Mouse (Mus musculus) cortical plate, adult 2 months (tissue): ENCODE measurements around the gene Olfr324. TPM values are rescaled to one million over a fixed set of nuclear protein-coding genes. Genes with fewer than 3 reads are reported as not detected.

Source experiments
- H3K27ac ChIP-seq: fragments of 200-500 bp; 2 replicates; pipeline ENCODE4 v1.5.1; 2012; ENCODE audit warnings: low read length, control low read depth, inconsistent platforms; ENCODE audit not compliant: insufficient read depth
- H3K4me1 ChIP-seq: fragments of 200-500 bp; 2 replicates; pipeline ENCODE4 v1.6.1; 2011; ENCODE audit warnings: low read length; ENCODE audit not compliant: control insufficient read depth, insufficient read depth
- H3K4me3 ChIP-seq: fragments of 200-500 bp; 2 replicates; pipeline ENCODE4 v1.5.1; 2011; ENCODE audit warnings: mild to moderate bottlenecking, low read length, control low read depth; ENCODE audit not compliant: insufficient read depth
- CTCF ChIP-seq: fragments of 200-500 bp; IDR thresholded peaks from 2 replicates; pipeline ENCODE4 v1.5.1; 2011; ENCODE audit warnings: mild to moderate bottlenecking, control low read depth, low read length; ENCODE audit not compliant: insufficient read depth; ENCODE audit errors: extremely low read depth
- POLR2A ChIP-seq: fragments of 200-500 bp; IDR thresholded peaks from 2 replicates; pipeline ENCODE4 v1.6.1; 2011; ENCODE audit warnings: mild to moderate bottlenecking, low read length, control low read depth; ENCODE audit not compliant: insufficient read depth; ENCODE audit errors: extremely low read depth
- polyA plus RNA-seq: library from polyadenylated mRNA; depleted of rRNA; stranded (reverse); fragments of >200 nt; gene quantifications from 2 replicates; pipeline ENCODE4 v1.2.3, GENCODE M21; 2012

The Olfr324 gene
- polyA plus RNA-seq, 1 experiment = not detected

DNA sequence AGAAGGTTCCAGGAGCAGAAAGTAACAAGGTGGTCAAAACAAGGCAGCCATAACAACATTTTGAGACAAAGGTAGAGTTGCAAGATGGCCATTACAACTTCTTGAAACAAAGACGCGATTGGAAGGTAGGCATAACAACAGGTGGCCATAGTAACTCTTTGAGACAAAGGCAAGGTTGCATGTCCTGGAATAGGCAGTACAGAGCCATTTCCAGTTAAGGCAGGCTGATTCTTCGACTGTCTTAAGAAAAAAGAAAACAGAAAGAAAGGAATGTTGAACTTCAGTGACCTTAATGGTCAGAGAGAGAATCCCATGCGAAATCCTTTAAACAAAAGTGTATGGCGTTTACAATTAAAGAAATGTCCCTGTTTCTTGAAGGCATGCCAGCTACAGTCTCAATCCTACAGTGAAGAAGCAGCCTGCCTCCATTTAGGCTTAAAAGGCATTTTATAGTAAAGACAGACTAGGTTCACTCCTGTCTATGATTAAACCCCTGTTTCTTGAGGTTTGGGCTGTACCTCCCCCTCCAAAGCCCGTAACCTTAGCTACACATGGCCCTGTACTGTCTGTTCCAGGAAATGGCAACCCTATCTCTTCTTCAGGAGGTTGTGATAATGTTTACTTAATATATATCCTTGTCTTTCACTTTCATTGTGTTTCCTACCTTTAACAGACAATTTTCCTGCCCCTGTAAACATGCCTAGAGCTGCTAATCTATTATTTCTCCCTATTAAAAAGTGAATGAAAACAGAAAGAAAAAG, 8.1 kb downstream of the Olfr324 start:
- no peak overlapping the region for H3K27ac ChIP-seq
- H3K4me3 ChIP-seq = no peak overlapping the region
- H3K4me1 ChIP-seq = no peaks in the 10 kb centered on the region
- TF ChIP-seq CTCF (no peak), POLR2A (no peak)

DNA sequence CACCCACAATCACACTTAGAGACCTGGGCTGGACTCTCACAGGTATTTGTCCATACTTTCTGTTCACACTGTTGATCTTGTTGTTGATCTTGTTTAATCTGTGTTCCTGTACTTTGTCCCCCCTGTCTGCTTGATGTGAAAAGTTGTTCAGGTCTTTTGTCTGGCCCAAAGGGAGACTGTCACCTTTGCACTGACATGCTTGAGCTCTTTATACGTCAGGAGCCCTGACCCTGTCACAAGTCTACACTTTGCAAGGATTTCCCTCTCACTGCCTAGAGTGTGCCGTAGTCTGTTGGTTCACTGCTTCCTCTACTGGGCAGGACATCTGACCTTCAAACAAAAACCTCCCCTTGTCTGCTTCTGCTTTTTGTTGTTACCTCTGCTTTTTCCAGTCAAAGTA, 9.8 kb downstream of the Olfr324 start:
- H3K4me1 ChIP-seq = no peaks in the 10 kb centered on the region
- TF ChIP-seq POLR2A = no peak
- no peak for TF ChIP-seq CTCF
- no peak overlapping the region for H3K27ac ChIP-seq
- no peak overlapping the region for H3K4me3 ChIP-seq

GRCm38 (mm10) chr11:58605228-58605627, 10.3 kb downstream of the Olfr324 start:
- TF ChIP-seq POLR2A = no peak
- no peak for TF ChIP-seq CTCF
- H3K4me1 ChIP-seq = no peaks in the 10 kb centered on the region
- H3K4me3 ChIP-seq = no peak overlapping the region
- H3K27ac ChIP-seq = no peak overlapping the region

DNA sequence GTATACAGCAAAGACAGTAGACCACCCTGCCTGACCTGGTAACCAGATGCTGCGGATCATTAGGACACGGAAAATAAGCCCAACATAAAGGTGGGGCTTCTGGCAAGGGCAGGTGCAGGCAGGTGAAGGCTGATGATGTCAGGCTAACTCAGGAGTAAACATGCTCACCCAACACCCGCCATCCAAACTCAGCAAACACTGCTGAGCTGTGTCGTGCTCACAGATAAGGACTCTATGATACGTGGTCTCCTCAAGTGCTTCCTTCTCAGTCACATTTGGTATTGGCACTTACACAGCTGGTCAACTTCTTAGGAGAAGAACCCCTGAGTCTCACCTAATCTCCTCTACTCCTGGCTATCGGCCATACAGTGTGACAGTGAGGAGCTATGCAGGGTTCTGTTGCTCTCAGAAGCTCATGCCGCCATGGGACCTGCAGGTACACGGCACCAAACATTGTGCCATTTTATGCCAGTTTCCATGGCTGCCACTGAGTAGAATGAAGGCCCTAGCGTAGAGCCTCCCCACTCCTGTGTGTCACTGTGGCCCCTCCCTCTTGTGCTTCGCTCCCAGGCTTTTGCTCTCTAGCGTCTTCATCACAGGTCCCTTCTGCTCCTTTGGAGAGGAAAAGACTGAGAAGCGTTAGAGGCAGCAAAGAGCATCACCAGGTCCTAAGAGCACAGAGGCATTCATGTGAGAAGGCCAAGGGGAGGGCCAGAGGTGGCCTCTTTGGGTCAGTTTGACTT, 11.4 kb downstream of the Olfr324 start:
- Histone ChIP-seq H3K4me3 (no peak overlapping the region), H3K4me1 (no peaks in the 10 kb centered on the region), H3K27ac (no peak overlapping the region)
- TF ChIP-seq CTCF (no peak), POLR2A (no peak)

- TF ChIP-seq CTCF (no peak), POLR2A (no peak)
- no peaks in the 10 kb centered on the region for H3K4me1 ChIP-seq
- no peak overlapping the region for H3K4me3 ChIP-seq
- no peak overlapping the region for H3K27ac ChIP-seq
Observed at GRCm38 (mm10) chr11:58607030-58607429, 12.1 kb downstream of the Olfr324 start.

- Histone ChIP-seq H3K4me3 (no peak overlapping the region), H3K4me1 (no peaks in the 10 kb centered on the region), H3K27ac (no peak overlapping the region)
- TF ChIP-seq CTCF (no peak), POLR2A (no peak)
Observed at GRCm38 (mm10) chr11:58613359-58613758, 18.4 kb downstream of the Olfr324 start.

DNA sequence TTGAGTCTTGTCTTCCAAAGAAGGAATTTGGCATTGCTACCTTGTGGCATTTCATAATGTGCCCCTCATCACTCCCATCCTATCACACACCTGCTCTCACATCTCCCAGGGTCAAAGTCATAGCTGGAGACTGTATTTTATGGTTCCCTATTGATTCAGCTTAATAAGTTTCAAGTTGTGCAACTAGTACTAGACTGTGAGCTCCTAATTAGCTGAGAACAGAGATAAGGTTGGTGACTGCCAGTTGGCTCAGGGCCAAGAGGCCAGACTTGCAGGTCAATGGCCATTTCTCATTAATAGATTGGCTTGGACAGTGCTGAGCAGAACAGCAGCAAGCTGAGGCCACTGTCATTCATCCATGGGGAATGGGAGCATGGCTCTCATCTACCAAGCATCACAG, 19.6 kb downstream of the Olfr324 start:
- Histone ChIP-seq H3K27ac (no peak overlapping the region), H3K4me1 (no peaks in the 10 kb centered on the region), H3K4me3 (no peak overlapping the region)
- TF ChIP-seq CTCF (no peak), POLR2A (no peak)

DNA sequence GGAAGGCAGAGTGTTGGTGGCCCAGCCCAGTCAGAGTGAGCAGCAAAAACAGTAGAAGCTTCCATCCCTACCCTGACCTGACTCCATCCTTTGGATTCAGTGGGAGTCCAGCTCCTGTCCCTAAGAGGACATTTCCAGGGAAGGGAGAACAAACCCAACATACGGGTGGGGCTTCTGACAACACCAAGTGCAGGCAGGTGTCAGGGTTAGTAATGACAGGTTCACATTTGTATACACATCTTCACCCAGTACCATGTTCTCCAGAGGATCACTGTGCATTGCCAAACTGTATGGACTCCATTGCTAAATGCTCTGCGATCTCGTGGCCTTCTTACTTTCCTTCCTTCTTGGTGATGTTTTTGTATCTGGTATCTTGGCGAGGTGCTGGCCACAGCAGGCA, 21.1 kb downstream of the Olfr324 start, which contains the start of gene 2210407C18Rik:
TSS of gene 2210407C18Rik (minus strand) at position 101 of the 400 bp plus-strand sequence.
- Histone ChIP-seq H3K4me3 (no peak within 1 kb of the TSS), H3K27ac (no peak within 1 kb of the TSS), H3K4me1 (no peaks in the 10 kb centered on the region)
- no peak for TF ChIP-seq POLR2A
- TF ChIP-seq CTCF = no peak

GRCm38 (mm10) chr11:58618369-58618768, 23.5 kb downstream of the Olfr324 start:
- Histone ChIP-seq H3K4me1 (no peaks in the 10 kb centered on the region), H3K27ac (no peak overlapping the region), H3K4me3 (no peak overlapping the region)
- no peak for TF ChIP-seq POLR2A
- TF ChIP-seq CTCF = no peak

GRCm38 (mm10) chr11:58618793-58619192, 23.9 kb downstream of the Olfr324 start:
- no peak overlapping the region for H3K4me3 ChIP-seq
- H3K27ac ChIP-seq = no peak overlapping the region
- H3K4me1 ChIP-seq = no peaks in the 10 kb centered on the region
- no peak for TF ChIP-seq POLR2A
- TF ChIP-seq CTCF = no peak
